Mouse (Mus musculus): ENCODE results near the gene Asprv1. TPM values are rescaled to one million over a fixed set of nuclear protein-coding genes. Genes with fewer than 3 reads are reported as not detected.
A peak's percentile ranks its signal among the peaks of the same experiment; 100 is the strongest.

The Asprv1 gene
- total and polyA plus RNA-seq, 3 experiments, result 0.21 to 0.31 TPM; not detected in 1

- intact Hi-C loops (cut with DNase I), result no loop called here
- no peaks in the 10 kb centered on the region for H3K4me1 ChIP-seq (ENCODE audit: control insufficient read depth, insufficient read depth, low read length)
- H3K27ac ChIP-seq, result no peak overlapping the region
- no peak overlapping the region for H3K9ac ChIP-seq (ENCODE audit: low read depth, low read length)
- H3K4me3 ChIP-seq, result no peak overlapping the region
- H3K36me3 ChIP-seq (ENCODE audit: control insufficient read depth, insufficient read depth, low read length), result no peaks in the 10 kb centered on the region
- H3K79me2 ChIP-seq (replicated peaks; ENCODE audit: control insufficient read depth, insufficient read depth, low read length), result no peaks in the 10 kb centered on the region
- no peaks in the 10 kb centered on the region for H3K27me3 ChIP-seq (ENCODE audit: control insufficient read depth, insufficient read depth, low read length)
- TF ChIP-seq EP300 (IDR thresholded peaks at IDR 0.05; ENCODE audit: insufficient read depth, low read depth, low read length) (no peak), CTCF (IDR thresholded peaks at IDR 0.05) (no peak), POLR2A (IDR thresholded peaks at IDR 0.05; ENCODE audit: insufficient read depth, low read depth, low read length) (no peak)
- DNase-seq, result no peak
- WGBS, result 41% methylated on average over 9 of the region's 9 CpGs
Measured at GRCm38 (mm10) chr6:86660161-86660877, 32.4 kb downstream of the Asprv1 start.

GRCm38 (mm10) chr6:86665076-86665475 is 37.1 kb downstream of the Asprv1 start:
- no peak overlapping the region for H3K27ac ChIP-seq
- H3K4me1 ChIP-seq (ENCODE audit: control insufficient read depth, insufficient read depth, low read length), result no peaks in the 10 kb centered on the region
- no peaks in the 10 kb centered on the region for H3K36me3 ChIP-seq (ENCODE audit: control insufficient read depth, insufficient read depth, low read length)
- no peaks in the 10 kb centered on the region for H3K79me2 ChIP-seq (replicated peaks; ENCODE audit: control insufficient read depth, insufficient read depth, low read length)
- H3K4me3 ChIP-seq, result no peak overlapping the region
- H3K9ac ChIP-seq (ENCODE audit: low read depth, low read length), result no peak overlapping the region
- intact Hi-C loops (cut with DNase I), result loop anchor here (5.0 kb wide), 1 partner anchor 78 kb away; no protein-coding TSS in a partner anchor
- WGBS, result 79% methylated on average over 5 of the region's 5 CpGs
- DNase-seq, result no peak
- TF ChIP-seq POLR2A (IDR thresholded peaks at IDR 0.05; ENCODE audit: insufficient read depth, low read depth, low read length) (no peak), EP300 (IDR thresholded peaks at IDR 0.05; ENCODE audit: insufficient read depth, low read depth, low read length) (no peak), CTCF (IDR thresholded peaks at IDR 0.05) (no peak)
- no peaks in the 10 kb centered on the region for H3K27me3 ChIP-seq (ENCODE audit: control insufficient read depth, insufficient read depth, low read length)

GRCm38 (mm10) chr6:86665560-86666307 is 37.8 kb downstream of the Asprv1 start:
- Histone ChIP-seq H3K4me1 (ENCODE audit: control insufficient read depth, insufficient read depth, low read length) (no peaks in the 10 kb centered on the region), H3K27ac (no peak overlapping the region), H3K27me3 (ENCODE audit: control insufficient read depth, insufficient read depth, low read length) (no peaks in the 10 kb centered on the region), H3K4me3 (no peak overlapping the region), H3K9ac (ENCODE audit: low read depth, low read length) (no peak overlapping the region), H3K79me2 (replicated peaks; ENCODE audit: control insufficient read depth, insufficient read depth, low read length) (no peaks in the 10 kb centered on the region), H3K36me3 (ENCODE audit: control insufficient read depth, insufficient read depth, low read length) (no peaks in the 10 kb centered on the region)
- TF ChIP-seq EP300 (IDR thresholded peaks at IDR 0.05; ENCODE audit: insufficient read depth, low read depth, low read length) (no peak), POLR2A (IDR thresholded peaks at IDR 0.05; ENCODE audit: insufficient read depth, low read depth, low read length) (no peak), CTCF (IDR thresholded peaks at IDR 0.05) (no peak)
- intact Hi-C loops (cut with DNase I), result loop anchor here (5.0 kb wide), 1 partner anchor 78 kb away; no protein-coding TSS in a partner anchor
- no peak for DNase-seq
- 74% methylated on average over 17 of the region's 17 CpGs for WGBS

- Histone ChIP-seq H3K36me3 (ENCODE audit: control insufficient read depth, insufficient read depth, low read length) (peaks cover 3% of the 10 kb centered on the region; the same call in 1 of the 2 replicates), H3K9ac (ENCODE audit: low read depth, low read length) (no peak overlapping the region), H3K4me1 (ENCODE audit: control insufficient read depth, insufficient read depth, low read length) (no peaks in the 10 kb centered on the region), H3K4me3 (no peak overlapping the region), H3K79me2 (replicated peaks; ENCODE audit: control insufficient read depth, insufficient read depth, low read length) (no peaks in the 10 kb centered on the region), H3K27me3 (ENCODE audit: control insufficient read depth, insufficient read depth, low read length) (no peaks in the 10 kb centered on the region), H3K27ac (no peak overlapping the region)
- no peak for DNase-seq
- WGBS, result 95% methylated on average over 10 of the region's 10 CpGs
- TF ChIP-seq CTCF (IDR thresholded peaks at IDR 0.05) (no peak), POLR2A (IDR thresholded peaks at IDR 0.05; ENCODE audit: insufficient read depth, low read depth, low read length) (no peak), EP300 (IDR thresholded peaks at IDR 0.05; ENCODE audit: insufficient read depth, low read depth, low read length) (no peak)
- intact Hi-C loops (cut with DNase I), result loop anchor here (5.0 kb wide), 1 partner anchor 80 kb away; no protein-coding TSS in a partner anchor
Measured at GRCm38 (mm10) chr6:86667061-86667460, 39.1 kb downstream of the Asprv1 start.

- no peak for DNase-seq
- peak within 1 kb of the TSS; percentile 85 for H3K4me3 ChIP-seq
- H3K79me2 ChIP-seq (replicated peaks; ENCODE audit: control insufficient read depth, insufficient read depth, low read length), result no peaks in the 10 kb centered on the region
- H3K27me3 ChIP-seq (ENCODE audit: control insufficient read depth, insufficient read depth, low read length), result no peaks in the 10 kb centered on the region
- peaks cover 3% of the 10 kb centered on the region; the same call in 1 of the 2 replicates for H3K36me3 ChIP-seq (ENCODE audit: control insufficient read depth, insufficient read depth, low read length)
- intact Hi-C loops (cut with DNase I), result loop anchor here (5.0 kb wide), 1 partner anchor 81 kb away; no protein-coding TSS in a partner anchor
- TF ChIP-seq POLR2A (IDR thresholded peaks at IDR 0.05; ENCODE audit: insufficient read depth, low read depth, low read length) (peak; percentile 51; the same call in 1 of the 2 replicates), EP300 (IDR thresholded peaks at IDR 0.05; ENCODE audit: insufficient read depth, low read depth, low read length) (no peak)
- H3K27ac ChIP-seq, result peak within 1 kb of the TSS; percentile 91
- WGBS, result under 1% methylated on average over 68 of the region's 76 CpGs
- peak within 1 kb of the TSS; percentile 92 for H3K9ac ChIP-seq (ENCODE audit: low read depth, low read length)
- H3K4me1 ChIP-seq (ENCODE audit: control insufficient read depth, insufficient read depth, low read length), result no peaks in the 10 kb centered on the region
Measured at GRCm38 (mm10) chr6:86668580-86669239, 40.7 kb downstream of the Asprv1 start, which contains the start of gene Mxd1. Gene Mxd1, minus strand, starts transcription at chr6:86669161.
